Mouse (Mus musculus) ES-Bruce4 (cell line): ENCODE measurements around the gene Aunip. TPM values are rescaled to one million over a fixed set of nuclear protein-coding genes. Genes with fewer than 3 reads are reported as not detected.

Experiments
- H3K27ac ChIP-seq: 2 replicates; pipeline ENCODE4 v1.5.1; 2012; ENCODE audit warnings: low read length, inconsistent platforms; ENCODE audit not compliant: insufficient read depth
- H3K27me3 ChIP-seq: 2 replicates; pipeline ENCODE4 v1.6.1; 2012; ENCODE audit warnings: mild to moderate bottlenecking, low read length, inconsistent platforms; ENCODE audit not compliant: control insufficient read depth, poor library complexity, insufficient read depth, severe bottlenecking
- H3K36me3 ChIP-seq: 2 replicates; pipeline ENCODE4 v1.6.1; 2012; ENCODE audit warnings: inconsistent platforms, mild to moderate bottlenecking, low read length, moderate library complexity; ENCODE audit not compliant: control insufficient read depth, poor library complexity, insufficient read depth, severe bottlenecking
- H3K4me1 ChIP-seq: one replicate; pipeline ENCODE4 v1.8.1; 2011; ENCODE audit warnings: low read length; ENCODE audit not compliant: control insufficient read depth, insufficient read depth
- H3K4me3 ChIP-seq: 2 replicates; pipeline ENCODE4 v1.5.1; 2011; ENCODE audit warnings: low read depth, mild to moderate bottlenecking, low read length
- H3K9ac ChIP-seq: 2 replicates; pipeline ENCODE4 v1.6.1; 2012; ENCODE audit warnings: low read depth, mild to moderate bottlenecking, inconsistent platforms; ENCODE audit not compliant: poor library complexity, severe bottlenecking
- H3K9me3 ChIP-seq: replicated peaks from 2 replicates; pipeline ENCODE4 v1.6.1; 2012; ENCODE audit warnings: mild to moderate bottlenecking, low read length, inconsistent platforms; ENCODE audit not compliant: control insufficient read depth, poor library complexity, insufficient read depth, severe bottlenecking
- CTCF ChIP-seq: IDR thresholded peaks from one replicate; pipeline ENCODE4 v1.8.1; 2011; ENCODE audit warnings: low read depth, low read length
- EP300 ChIP-seq: IDR thresholded peaks from 2 replicates; pipeline ENCODE4 v1.6.1; 2011; ENCODE audit warnings: low read depth, low read length; ENCODE audit not compliant: insufficient read depth
- POLR2A ChIP-seq: IDR thresholded peaks from one replicate; pipeline ENCODE4 v1.8.1; 2011; ENCODE audit warnings: low read length; ENCODE audit not compliant: insufficient read depth
- polyA plus RNA-seq: library from polyadenylated mRNA; stranded (reverse); fragments of >200 nt; gene quantifications from 2 replicates; pipeline ENCODE4 v1.2.4, GENCODE M21; 2011; ENCODE audit warnings: low read depth; ENCODE audit not compliant: missing spikeins, insufficient read depth, insufficient read length

Gene Aunip
- polyA plus RNA-seq, 1 experiment, result 38.3 TPM

DNA sequence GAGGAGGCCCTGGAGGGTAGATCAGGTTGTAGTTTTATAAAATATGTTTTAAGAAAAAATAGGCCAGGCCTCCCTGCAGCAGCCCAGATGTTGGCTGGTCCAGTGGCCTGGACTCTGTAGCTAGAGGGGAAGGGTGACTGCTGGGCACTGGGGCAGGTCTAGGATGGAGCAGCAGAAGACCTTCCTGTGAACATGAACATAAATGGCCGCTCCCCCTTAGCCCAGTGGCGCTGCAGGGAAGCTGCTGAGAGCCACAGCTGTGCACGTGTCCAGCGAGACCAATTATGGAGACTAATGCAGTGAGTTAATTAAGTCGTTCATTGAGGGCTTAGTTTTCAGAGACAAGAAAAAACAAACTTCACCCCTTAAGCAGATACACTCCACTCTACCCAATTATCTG lies 15.0 kb downstream of the Aunip start:
- H3K27me3 ChIP-seq, result no peaks in the 10 kb centered on the region
- peaks cover 1% of the 10 kb centered on the region for H3K4me1 ChIP-seq
- no peak overlapping the region for H3K27ac ChIP-seq
- TF ChIP-seq CTCF (no peak), EP300 (no peak), POLR2A (no peak)
- H3K9ac ChIP-seq, result no peak overlapping the region
- no peak overlapping the region for H3K4me3 ChIP-seq
- H3K9me3 ChIP-seq, result no peaks in the 10 kb centered on the region
- peaks cover 72% of the 10 kb centered on the region for H3K36me3 ChIP-seq

DNA sequence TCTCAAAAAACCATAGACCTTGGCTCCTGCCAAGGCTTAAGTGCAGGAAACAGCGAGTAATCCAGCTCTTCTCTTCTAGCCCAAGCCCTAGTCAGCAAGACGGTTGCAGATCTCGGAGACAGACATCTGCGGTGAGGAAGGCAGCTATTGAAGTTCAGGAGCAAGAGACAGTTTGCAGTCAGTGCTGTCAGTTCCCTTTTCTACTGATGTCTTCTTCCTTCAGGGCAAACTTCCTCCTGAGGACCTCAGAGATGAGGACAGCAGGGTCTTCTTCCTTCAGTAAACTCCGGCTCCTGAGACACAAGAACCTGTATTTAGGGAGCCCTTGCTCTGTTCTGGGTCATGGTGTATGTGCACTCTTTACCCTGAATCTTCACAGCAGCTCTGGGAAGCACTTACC lies 15.4 kb downstream of the Aunip start:
- Histone ChIP-seq H3K9me3 (no peaks in the 10 kb centered on the region), H3K36me3 (peaks cover 70% of the 10 kb centered on the region), H3K27ac (no peak overlapping the region)

DNA sequence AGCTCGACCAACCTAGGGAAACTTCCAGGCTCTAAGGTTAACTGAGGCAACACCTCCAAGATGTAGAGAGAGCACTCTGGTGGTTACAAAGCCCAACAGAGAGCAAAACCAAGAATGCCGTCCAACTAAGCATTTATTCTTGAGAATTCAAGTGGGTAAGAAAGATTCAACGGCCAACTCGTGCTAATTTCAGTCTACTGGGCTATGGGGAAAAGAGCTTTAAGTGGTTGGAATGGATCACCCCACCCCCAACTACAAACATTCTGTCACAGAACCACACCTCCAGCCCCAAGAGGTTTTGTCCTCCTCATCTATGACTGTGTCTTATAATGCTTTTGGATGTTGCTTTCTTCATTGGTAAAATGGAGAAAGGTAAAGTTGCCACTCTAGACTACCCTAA lies 22.1 kb downstream of the Aunip start:
- Histone ChIP-seq H3K9ac (no peak overlapping the region), H3K27ac (no peak overlapping the region), H3K9me3 (no peaks in the 10 kb centered on the region), H3K4me1 (no peaks in the 10 kb centered on the region), H3K27me3 (no peaks in the 10 kb centered on the region), H3K36me3 (peaks cover 27% of the 10 kb centered on the region), H3K4me3 (no peak overlapping the region)
- TF ChIP-seq EP300 (no peak), POLR2A (no peak), CTCF (no peak)

More for the DNA sequence above, 15.4 kb downstream of the Aunip start:
- H3K4me1 ChIP-seq, result peaks cover 1% of the 10 kb centered on the region
- no peak overlapping the region for H3K4me3 ChIP-seq
- TF ChIP-seq EP300, result no peak
- TF ChIP-seq POLR2A, result no peak
- TF ChIP-seq CTCF, result no peak
- no peak overlapping the region for H3K9ac ChIP-seq
- H3K27me3 ChIP-seq, result no peaks in the 10 kb centered on the region

DNA sequence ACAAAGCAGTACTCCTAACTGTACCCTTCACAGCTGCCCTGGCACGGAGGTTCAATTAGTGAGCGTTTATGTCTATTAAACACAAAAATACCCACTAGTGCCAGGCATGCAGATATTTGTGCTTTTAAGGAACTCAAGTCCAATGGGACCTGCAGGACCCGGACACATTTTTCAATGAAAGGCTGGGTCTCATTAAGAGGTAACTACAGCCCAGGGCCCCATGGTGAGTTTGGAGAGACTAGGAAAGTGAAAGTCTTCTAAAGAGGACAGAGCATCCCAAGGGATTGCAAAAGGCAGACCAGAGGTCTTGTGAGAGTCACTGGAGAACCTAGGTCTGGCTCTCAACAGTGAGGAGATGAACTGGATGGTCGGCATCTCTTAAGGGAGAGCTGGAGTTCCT lies 22.6 kb downstream of the Aunip start:
- no peak overlapping the region for H3K9ac ChIP-seq

DNA sequence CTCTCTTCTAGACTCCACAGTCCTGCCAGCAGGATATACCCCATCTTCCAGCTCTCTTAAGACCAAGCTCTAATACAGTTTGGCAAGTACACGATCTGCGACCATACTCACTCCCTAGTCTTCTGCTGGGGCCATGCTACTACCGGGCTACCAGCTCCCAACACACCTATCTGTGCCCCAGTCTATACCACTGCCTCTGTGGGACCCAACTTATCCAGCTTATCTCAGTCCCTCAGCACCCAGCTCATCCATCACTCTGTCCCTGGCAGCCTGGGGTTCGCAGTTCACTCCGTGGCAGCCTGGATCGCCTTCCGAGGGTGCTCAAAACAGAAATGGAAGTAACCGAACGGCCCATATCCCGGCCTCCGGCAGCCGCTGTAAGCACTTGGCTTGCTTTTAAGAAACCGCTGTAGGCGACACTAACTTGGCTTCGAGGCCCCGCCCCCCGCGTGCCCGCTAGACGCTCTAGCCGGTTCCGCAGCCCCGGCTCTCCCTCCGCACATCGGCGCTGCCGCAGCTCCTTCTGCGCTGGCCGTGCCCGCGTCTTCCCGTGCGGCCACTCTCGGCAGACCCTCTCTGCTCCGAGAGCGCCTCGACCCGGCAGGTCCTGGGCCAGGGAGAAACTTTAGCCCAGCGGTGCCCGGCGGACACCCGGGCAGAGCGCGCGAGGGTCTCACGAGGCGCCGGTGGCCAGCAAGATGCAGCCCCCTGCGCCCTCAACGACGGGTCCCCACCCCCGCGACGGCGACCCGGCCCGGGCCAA lies 23.5 kb downstream of the Aunip start:
- peak overlapping the region; percentile 70 for H3K4me3 ChIP-seq
- TF ChIP-seq EP300 (no peak), POLR2A (no peak), CTCF (no peak)
- no peaks in the 10 kb centered on the region for H3K4me1 ChIP-seq
- no peak overlapping the region for H3K27ac ChIP-seq
- peaks cover 14% of the 10 kb centered on the region for H3K36me3 ChIP-seq
- H3K9ac ChIP-seq, result peak overlapping the region; percentile 80
- H3K9me3 ChIP-seq, result no peaks in the 10 kb centered on the region
- no peaks in the 10 kb centered on the region for H3K27me3 ChIP-seq

More for the DNA sequence above, 22.6 kb downstream of the Aunip start:
- no peak overlapping the region for H3K27ac ChIP-seq
- H3K27me3 ChIP-seq, result no peaks in the 10 kb centered on the region
- TF ChIP-seq CTCF (no peak), EP300 (no peak), POLR2A (no peak)
- peaks cover 23% of the 10 kb centered on the region for H3K36me3 ChIP-seq
- H3K9me3 ChIP-seq, result no peaks in the 10 kb centered on the region
- H3K4me3 ChIP-seq, result no peak overlapping the region
- H3K4me1 ChIP-seq, result no peaks in the 10 kb centered on the region
